Mouse (Mus musculus) testis, adult 2 months (tissue): Measurements from ENCODE around the gene Ufd1.

Source experiments
- CTCF ChIP-seq: fragments of 200-500 bp; IDR thresholded peaks from 2 replicates; pipeline ENCODE4 v1.5.1; 2012; ENCODE audit warnings: low read depth, mild to moderate bottlenecking, inconsistent platforms, low read length, moderate library complexity; ENCODE audit not compliant: control insufficient read depth, insufficient read depth, insufficient replicate concordance
- POLR2A ChIP-seq: fragments of 200-500 bp; IDR thresholded peaks from 2 replicates; pipeline ENCODE4 v1.6.1; 2012; ENCODE audit warnings: low read depth, mild to moderate bottlenecking, inconsistent platforms, low read length, moderate library complexity; ENCODE audit not compliant: control insufficient read depth

DNA sequence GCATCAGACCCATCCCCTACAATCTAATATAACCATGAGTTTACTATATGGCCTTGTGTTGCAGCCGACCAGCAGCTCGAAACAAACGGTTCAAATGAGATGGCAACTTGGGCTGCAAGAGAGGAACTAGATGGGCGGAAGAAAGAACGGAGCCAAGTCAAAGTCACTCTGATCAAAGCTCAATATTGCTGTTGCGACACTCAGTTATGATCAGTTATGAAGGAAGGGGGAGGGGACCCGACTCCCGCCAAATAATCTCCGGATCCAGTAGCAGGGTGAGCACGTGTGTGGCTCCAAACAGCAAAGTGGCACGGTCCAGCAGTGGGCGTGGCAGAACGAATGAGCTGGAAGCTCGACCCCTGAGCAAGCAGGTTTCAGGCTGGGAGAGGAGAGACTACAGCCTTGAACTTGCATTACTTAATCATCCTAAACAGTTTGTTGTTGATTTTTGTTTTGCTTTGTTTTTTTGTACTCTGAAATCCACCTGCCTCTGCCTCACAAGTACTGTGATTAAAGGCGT, 34.8 kb downstream of the Ufd1 start:
- TF ChIP-seq CTCF (no peak), POLR2A (no peak)
